Mouse (Mus musculus): ENCODE measurements at regions not wholly inside any gene's neighbourhood (a gene's known extent, or its start where the extent isn't known, plus 50 kb on each side); places are given as distances from the start of the nearest gene placed in this dataset.

- H3K4me2 ChIP-seq (ENCODE audit: low read depth, low read length, severe bottlenecking) = peak overlapping the region; percentile 28; the same call in 1 of the 2 replicates
- no peaks in the 10 kb centered on the region for H3K36me3 ChIP-seq (ENCODE audit: control insufficient read depth, insufficient read depth, low read length)
- H3K27ac ChIP-seq (ENCODE audit: low read depth, low read length) = peak overlapping the region; percentile 91
- no peak overlapping the region for H3K4me3 ChIP-seq (ENCODE audit: low read depth, low read length)
- no peaks in the 10 kb centered on the region; the same call in 1 of the 2 replicates for H3K27me3 ChIP-seq (ENCODE audit: control insufficient read depth, insufficient read depth, low read length)
- ATAC-seq (replicated peaks; ENCODE audit: low FRiP score) = peak; percentile 91
- WGBS = 15% methylated on average over 4 of the region's 4 CpGs
- H3K4me1 ChIP-seq (replicated peaks; ENCODE audit: control insufficient read depth, insufficient read depth, low read length) = peaks cover 6% of the 10 kb centered on the region
- no peaks in the 10 kb centered on the region; the same call in 1 of the 2 replicates for H3K9me3 ChIP-seq (ENCODE audit: control insufficient read depth, low read length)
- H3K9ac ChIP-seq (ENCODE audit: low read length) = no peak overlapping the region
- DNase-seq (ENCODE audit: low spot score) = peak; percentile 83
Observed at GRCm38 (mm10) chr16:44660996-44661876, 62.9 kb upstream of the Nepro start.

- ATAC-seq (replicated peaks; ENCODE audit: low FRiP score) (no peak), DNase-seq (ENCODE audit: low spot score) (no peak)
- Histone ChIP-seq H3K36me3 (ENCODE audit: control insufficient read depth, insufficient read depth, low read length) (no peaks in the 10 kb centered on the region), H3K4me2 (ENCODE audit: low read depth, low read length, severe bottlenecking) (no peak overlapping the region), H3K4me1 (replicated peaks; ENCODE audit: control insufficient read depth, insufficient read depth, low read length) (peaks cover 2% of the 10 kb centered on the region; the same call in 1 of the 2 replicates), H3K9ac (ENCODE audit: low read length) (no peak overlapping the region), H3K27ac (ENCODE audit: low read depth, low read length) (no peak overlapping the region), H3K9me3 (ENCODE audit: control insufficient read depth, low read length) (no peaks in the 10 kb centered on the region; the same call in 1 of the 2 replicates), H3K27me3 (ENCODE audit: control insufficient read depth, insufficient read depth, low read length) (no peaks in the 10 kb centered on the region), H3K4me3 (ENCODE audit: low read depth, low read length) (no peak overlapping the region)
- 48% methylated on average over 8 of the region's 8 CpGs for WGBS
Observed at GRCm38 (mm10) chr16:44658306-44658705, 65.8 kb upstream of the Nepro start.

- Histone ChIP-seq H3K9ac (ENCODE audit: low read length) (no peak overlapping the region), H3K27ac (ENCODE audit: low read depth, low read length) (no peak overlapping the region), H3K4me1 (replicated peaks; ENCODE audit: control insufficient read depth, insufficient read depth, low read length) (no peaks in the 10 kb centered on the region; the same call in 1 of the 2 replicates), H3K27me3 (ENCODE audit: control insufficient read depth, insufficient read depth, low read length) (no peaks in the 10 kb centered on the region), H3K9me3 (ENCODE audit: control insufficient read depth, low read length) (no peaks in the 10 kb centered on the region; the same call in 1 of the 2 replicates), H3K4me2 (ENCODE audit: low read depth, low read length, severe bottlenecking) (no peak overlapping the region), H3K4me3 (ENCODE audit: low read depth, low read length) (no peak overlapping the region), H3K36me3 (ENCODE audit: control insufficient read depth, insufficient read depth, low read length) (no peaks in the 10 kb centered on the region)
- 88% methylated on average over 1 of the region's 1 CpGs for WGBS
- DNase-seq (ENCODE audit: low spot score) = no peak
- ATAC-seq (replicated peaks; ENCODE audit: low FRiP score) = no peak
Observed at GRCm38 (mm10) chr16:44656181-44656580, 67.9 kb upstream of the Nepro start.

GRCm38 (mm10) chr16:44655306-44655705, 68.8 kb upstream of the Nepro start:
- ATAC-seq (replicated peaks; ENCODE audit: low FRiP score) = no peak
- WGBS = 77% methylated on average over 3 of the region's 3 CpGs
- no peaks in the 10 kb centered on the region for H3K4me1 ChIP-seq (replicated peaks; ENCODE audit: control insufficient read depth, insufficient read depth, low read length)

GRCm38 (mm10) chr16:44648547-44649223, 75.4 kb upstream of the Nepro start:
- Histone ChIP-seq H3K9ac (ENCODE audit: low read length) (no peak overlapping the region), H3K4me2 (ENCODE audit: low read depth, low read length, severe bottlenecking) (no peak overlapping the region), H3K9me3 (ENCODE audit: control insufficient read depth, low read length) (no peaks in the 10 kb centered on the region), H3K27me3 (ENCODE audit: control insufficient read depth, insufficient read depth, low read length) (no peaks in the 10 kb centered on the region), H3K4me1 (replicated peaks; ENCODE audit: control insufficient read depth, insufficient read depth, low read length) (peaks cover 3% of the 10 kb centered on the region; the same call in 1 of the 2 replicates), H3K27ac (ENCODE audit: low read depth, low read length) (no peak overlapping the region), H3K4me3 (ENCODE audit: low read depth, low read length) (no peak overlapping the region), H3K36me3 (ENCODE audit: control insufficient read depth, insufficient read depth, low read length) (no peaks in the 10 kb centered on the region)
- DNase-seq (ENCODE audit: low spot score) (no peak), ATAC-seq (replicated peaks; ENCODE audit: low FRiP score) (no peak)
- WGBS = 64% methylated on average over 2 of the region's 2 CpGs

More at GRCm38 (mm10) chr16:44655306-44655705, 68.8 kb upstream of the Nepro start:
- Histone ChIP-seq H3K36me3 (ENCODE audit: control insufficient read depth, insufficient read depth, low read length) (no peaks in the 10 kb centered on the region), H3K27me3 (ENCODE audit: control insufficient read depth, insufficient read depth, low read length) (no peaks in the 10 kb centered on the region), H3K9me3 (ENCODE audit: control insufficient read depth, low read length) (no peaks in the 10 kb centered on the region; the same call in 1 of the 2 replicates), H3K9ac (ENCODE audit: low read length) (no peak overlapping the region), H3K4me2 (ENCODE audit: low read depth, low read length, severe bottlenecking) (no peak overlapping the region), H3K4me3 (ENCODE audit: low read depth, low read length) (no peak overlapping the region), H3K27ac (ENCODE audit: low read depth, low read length) (no peak overlapping the region)
- no peak for DNase-seq (ENCODE audit: low spot score)

GRCm38 (mm10) chr16:44643992-44644391, 80.1 kb upstream of the Nepro start:
- Histone ChIP-seq H3K36me3 (ENCODE audit: control insufficient read depth, insufficient read depth, low read length) (no peaks in the 10 kb centered on the region), H3K27ac (ENCODE audit: low read depth, low read length) (no peak overlapping the region), H3K27me3 (ENCODE audit: control insufficient read depth, insufficient read depth, low read length) (no peaks in the 10 kb centered on the region), H3K9ac (ENCODE audit: low read length) (no peak overlapping the region), H3K9me3 (ENCODE audit: control insufficient read depth, low read length) (no peaks in the 10 kb centered on the region), H3K4me1 (replicated peaks; ENCODE audit: control insufficient read depth, insufficient read depth, low read length) (peaks cover 3% of the 10 kb centered on the region; the same call in 1 of the 2 replicates), H3K4me3 (ENCODE audit: low read depth, low read length) (no peak overlapping the region), H3K4me2 (ENCODE audit: low read depth, low read length, severe bottlenecking) (no peak overlapping the region)
- peak; percentile 63 for ATAC-seq (replicated peaks; ENCODE audit: low FRiP score)
- 13% methylated on average over 4 of the region's 4 CpGs for WGBS
- DNase-seq (ENCODE audit: low spot score) = no peak

- Histone ChIP-seq H3K27me3 (ENCODE audit: control insufficient read depth, insufficient read depth, low read length) (no peaks in the 10 kb centered on the region), H3K4me1 (replicated peaks; ENCODE audit: control insufficient read depth, insufficient read depth, low read length) (peaks cover 4% of the 10 kb centered on the region; the same call in 1 of the 2 replicates), H3K9ac (ENCODE audit: low read length) (no peak overlapping the region), H3K4me3 (ENCODE audit: low read depth, low read length) (no peak overlapping the region), H3K4me2 (ENCODE audit: low read depth, low read length, severe bottlenecking) (no peak overlapping the region), H3K9me3 (ENCODE audit: control insufficient read depth, low read length) (no peaks in the 10 kb centered on the region), H3K36me3 (ENCODE audit: control insufficient read depth, insufficient read depth, low read length) (no peaks in the 10 kb centered on the region), H3K27ac (ENCODE audit: low read depth, low read length) (no peak overlapping the region)
- WGBS = 84% methylated on average over 3 of the region's 3 CpGs
- ATAC-seq (replicated peaks; ENCODE audit: low FRiP score) (no peak), DNase-seq (ENCODE audit: low spot score) (no peak)
Observed at GRCm38 (mm10) chr16:44637100-44637499, 78.4 kb upstream of the Boc start.

- 93% methylated on average over 4 of the region's 4 CpGs for WGBS
- Histone ChIP-seq H3K4me2 (ENCODE audit: low read depth, low read length, severe bottlenecking) (no peak overlapping the region), H3K27me3 (ENCODE audit: control insufficient read depth, insufficient read depth, low read length) (no peaks in the 10 kb centered on the region), H3K4me3 (ENCODE audit: low read depth, low read length) (no peak overlapping the region), H3K9me3 (ENCODE audit: control insufficient read depth, low read length) (no peaks in the 10 kb centered on the region), H3K36me3 (ENCODE audit: control insufficient read depth, insufficient read depth, low read length) (no peaks in the 10 kb centered on the region), H3K27ac (ENCODE audit: low read depth, low read length) (no peak overlapping the region), H3K9ac (ENCODE audit: low read length) (no peak overlapping the region), H3K4me1 (replicated peaks; ENCODE audit: control insufficient read depth, insufficient read depth, low read length) (peaks cover 4% of the 10 kb centered on the region; the same call in 1 of the 2 replicates)
- DNase-seq (ENCODE audit: low spot score) = no peak
- no peak for ATAC-seq (replicated peaks; ENCODE audit: low FRiP score)
Observed at GRCm38 (mm10) chr16:44634486-44634885, 75.8 kb upstream of the Boc start.

Data from forebrain, embryonic 11.5 days (tissue).